Mouse (Mus musculus) right cerebral cortex, postnatal 25 days (tissue): ENCODE data around the gene Ccdc85b.

ENCODE experiments used
- DNase-seq: peaks from one replicate; pipeline ENCODE4 v3.0.0; 2022

Ccdc85b gene

DNA sequence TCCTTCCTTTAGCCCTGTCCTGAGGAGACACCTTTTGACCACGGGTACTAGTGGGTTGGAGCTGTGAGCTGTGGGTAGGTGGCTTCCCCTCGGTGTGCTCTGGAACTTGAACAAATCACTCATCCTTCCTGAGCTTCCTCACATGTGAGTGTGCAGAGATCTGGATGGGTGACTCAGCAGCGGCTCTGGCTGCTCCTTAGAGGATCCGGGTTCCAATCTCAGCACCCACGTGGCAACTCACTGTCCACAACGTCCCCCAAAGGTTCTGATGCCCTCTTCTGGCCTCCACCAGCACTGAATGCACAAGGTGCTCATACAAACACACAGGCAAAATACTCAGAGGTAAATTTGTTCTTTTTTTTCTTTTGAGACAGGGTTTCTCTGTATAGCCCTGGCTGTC, 5.9 kb downstream of the Ccdc85b start:
- DNase-seq: no peak

DNA sequence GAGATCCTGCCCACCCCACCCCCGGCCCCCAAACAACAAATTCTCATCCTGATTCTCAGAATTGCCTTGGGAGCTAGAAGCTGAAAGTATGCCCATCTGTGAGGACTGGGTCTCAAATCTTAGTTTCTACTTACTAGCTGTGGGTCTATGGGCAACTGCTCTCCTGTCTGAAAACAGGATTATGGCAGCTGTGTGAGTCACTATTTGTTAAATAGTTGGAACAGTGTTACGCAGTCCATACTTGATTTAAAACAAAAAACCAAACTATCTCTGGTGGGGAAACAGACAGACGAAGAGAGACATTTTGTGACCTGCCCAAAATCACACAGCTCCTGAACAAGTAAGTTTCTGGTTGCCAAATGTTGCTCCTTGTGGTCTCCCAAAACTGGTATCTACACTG, 8.0 kb downstream of the Ccdc85b start:
- no peak for DNase-seq

DNA sequence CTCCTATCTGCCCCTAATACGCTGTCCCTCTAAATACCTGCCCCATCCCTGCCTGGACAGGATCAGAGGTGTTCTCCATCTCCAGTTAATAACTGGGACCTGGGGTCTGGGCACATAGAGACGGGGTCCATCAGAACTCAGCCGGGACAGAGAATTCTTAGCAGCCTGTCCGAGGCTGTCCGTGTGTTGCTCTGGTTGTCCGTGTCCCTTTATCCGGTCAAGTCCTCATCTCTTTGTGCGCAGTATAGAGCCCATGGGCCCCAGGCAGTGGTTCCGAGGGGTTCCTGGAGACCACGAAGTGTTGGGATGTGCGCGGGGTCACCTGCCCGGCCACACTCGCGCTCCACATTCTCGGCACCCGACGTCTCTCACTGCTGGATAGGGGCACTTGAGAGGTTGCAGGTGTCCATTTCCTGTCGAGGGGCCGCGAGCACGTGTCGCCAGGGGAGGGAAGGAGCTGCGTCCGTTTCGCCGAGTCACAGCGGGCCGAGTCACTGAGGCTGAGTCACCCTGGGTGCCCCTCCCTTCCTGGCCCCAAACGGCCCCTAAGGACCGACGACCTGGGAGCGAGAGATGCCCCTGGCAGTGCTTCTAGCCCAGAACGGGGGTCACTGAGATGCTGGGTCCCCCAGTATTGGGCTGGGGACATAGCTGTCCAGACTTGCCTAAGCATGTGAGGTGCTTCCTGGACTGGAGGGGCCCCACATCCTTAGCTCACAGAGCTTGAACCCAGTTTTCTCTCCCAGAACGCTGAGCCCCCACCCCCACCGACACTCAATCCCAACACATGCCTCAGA, 9.1 kb downstream of the Ccdc85b start:
- no peak for DNase-seq

DNA sequence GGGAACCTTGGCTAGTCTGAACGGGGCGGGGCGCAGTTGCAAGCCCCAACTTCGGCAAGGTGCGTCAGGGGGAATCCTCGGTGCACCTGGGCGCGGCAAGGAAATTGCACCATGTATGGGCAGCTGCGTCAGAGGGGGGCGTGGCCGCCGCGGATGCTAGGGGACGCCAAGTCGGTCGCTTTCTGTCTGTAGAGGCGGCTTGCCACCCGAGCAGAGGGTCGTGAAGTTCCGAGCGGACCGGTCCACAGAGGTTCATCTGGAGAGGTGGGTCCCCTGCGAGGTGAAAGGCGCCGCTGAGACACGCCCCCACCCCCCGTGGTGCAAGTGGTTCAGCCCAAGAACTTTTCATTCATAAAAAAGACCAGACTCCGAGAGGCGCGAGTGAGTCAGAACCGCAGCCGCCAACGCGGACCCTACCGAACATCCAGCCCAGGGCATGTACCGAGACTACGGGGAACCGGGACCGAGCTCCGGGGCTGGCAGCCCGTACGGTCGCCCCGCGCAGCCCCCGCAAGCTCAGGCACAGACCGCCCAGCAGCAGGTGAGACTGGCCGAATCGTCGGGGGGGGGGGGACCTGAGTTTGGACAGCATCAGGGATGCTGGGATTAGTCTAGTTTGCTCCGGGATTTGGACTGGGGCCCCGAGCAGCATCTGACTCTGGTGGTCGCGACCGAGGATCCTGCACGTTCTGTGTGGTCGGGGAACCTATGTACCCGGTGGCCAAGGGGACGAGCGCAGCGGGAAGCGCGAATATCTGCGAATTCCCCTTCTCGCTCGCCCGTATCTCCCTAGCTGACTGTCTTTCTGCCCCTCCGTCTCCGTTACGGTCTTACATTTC, 10.0 kb downstream of the Ccdc85b start, which contains the start of gene Fosl1:
Fosl1 (plus strand) TSS at position 33 of the 839 bp plus-strand sequence.
- peak; percentile 74 for DNase-seq

DNA sequence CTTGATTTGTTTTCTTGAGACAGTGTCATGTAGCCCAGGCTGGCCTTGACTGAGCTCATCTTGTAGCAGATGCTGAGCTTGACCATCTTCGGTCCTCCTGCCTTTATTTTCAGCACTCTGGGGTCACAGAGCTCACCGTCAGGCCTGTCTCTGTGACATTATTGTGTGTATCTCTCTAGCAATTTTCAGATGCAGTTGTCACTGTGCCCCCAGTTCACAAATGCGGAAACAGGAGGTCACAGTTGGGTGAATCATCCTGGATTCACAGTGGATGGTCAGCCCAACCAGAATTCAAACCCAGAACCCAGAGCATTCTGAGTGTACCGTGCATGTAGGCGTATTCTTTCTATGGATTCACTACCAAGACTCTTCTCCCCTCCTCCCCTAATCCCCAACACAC, 11.9 kb downstream of the Ccdc85b start:
- DNase-seq: no peak

DNA sequence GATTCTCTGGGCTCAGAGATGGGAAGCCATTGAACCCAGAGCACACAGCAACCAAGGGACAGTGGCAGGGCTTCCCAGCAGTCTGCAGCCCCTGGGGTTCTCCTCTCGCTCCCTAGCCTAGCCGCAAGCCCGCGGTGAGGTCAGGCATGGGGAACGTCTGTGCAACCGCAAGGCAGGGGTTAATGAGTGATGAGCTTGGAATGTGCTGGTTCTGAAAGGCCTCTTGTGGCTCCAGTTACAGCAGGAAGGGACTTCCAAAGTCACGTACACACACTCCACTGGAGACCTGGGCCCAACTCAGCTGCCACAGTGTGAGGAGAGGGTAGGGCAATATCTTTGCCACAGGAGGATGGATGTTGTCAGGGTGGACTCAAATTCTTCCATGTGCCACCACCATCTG, 12.7 kb downstream of the Ccdc85b start:
- DNase-seq: no peak

DNA sequence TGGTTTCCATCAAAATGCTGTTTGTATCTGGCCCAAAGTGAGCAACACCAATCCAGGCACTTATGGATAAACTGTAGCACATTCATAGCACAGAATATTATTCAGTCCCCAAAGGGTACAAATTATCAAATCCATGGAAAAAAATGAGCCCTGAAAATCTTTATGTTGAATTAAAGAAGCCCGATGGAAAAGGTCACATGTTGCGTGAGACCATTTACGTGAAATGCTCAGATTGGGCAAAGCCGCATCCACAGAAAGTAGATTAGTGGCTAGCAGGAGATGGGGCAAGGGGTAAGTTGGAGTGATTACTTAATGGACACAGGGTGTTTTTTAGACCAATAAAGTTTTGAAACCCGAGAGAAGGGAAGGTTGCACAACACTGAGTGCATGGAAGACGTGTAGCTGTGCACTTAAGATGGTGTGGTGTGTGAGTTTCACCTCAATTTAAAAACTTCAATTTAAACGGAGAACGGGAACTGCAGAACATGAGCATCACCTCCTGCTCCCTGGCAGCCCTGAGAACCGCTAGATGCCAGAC, 13.3 kb downstream of the Ccdc85b start:
- no peak for DNase-seq

DNA sequence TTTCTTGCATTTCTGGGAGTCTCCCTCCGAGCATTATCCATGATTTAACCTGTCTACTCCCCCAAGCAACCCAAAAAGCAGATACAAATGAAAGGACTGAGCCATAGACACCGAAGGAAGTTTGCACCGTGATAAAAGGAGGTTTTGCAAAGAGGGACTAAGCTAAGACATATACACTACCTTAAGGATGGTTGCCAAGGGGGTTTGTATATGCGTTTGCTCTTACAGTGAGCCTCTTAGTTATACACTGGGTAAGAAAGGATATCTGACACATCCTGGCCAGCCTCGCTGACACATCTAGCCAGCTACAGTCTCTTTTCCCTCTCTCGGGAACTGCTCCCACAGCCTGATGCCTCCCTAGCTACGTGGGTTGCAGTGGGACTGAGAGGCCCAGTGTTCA, 23.7 kb downstream of the Ccdc85b start:
- no peak for DNase-seq

DNA sequence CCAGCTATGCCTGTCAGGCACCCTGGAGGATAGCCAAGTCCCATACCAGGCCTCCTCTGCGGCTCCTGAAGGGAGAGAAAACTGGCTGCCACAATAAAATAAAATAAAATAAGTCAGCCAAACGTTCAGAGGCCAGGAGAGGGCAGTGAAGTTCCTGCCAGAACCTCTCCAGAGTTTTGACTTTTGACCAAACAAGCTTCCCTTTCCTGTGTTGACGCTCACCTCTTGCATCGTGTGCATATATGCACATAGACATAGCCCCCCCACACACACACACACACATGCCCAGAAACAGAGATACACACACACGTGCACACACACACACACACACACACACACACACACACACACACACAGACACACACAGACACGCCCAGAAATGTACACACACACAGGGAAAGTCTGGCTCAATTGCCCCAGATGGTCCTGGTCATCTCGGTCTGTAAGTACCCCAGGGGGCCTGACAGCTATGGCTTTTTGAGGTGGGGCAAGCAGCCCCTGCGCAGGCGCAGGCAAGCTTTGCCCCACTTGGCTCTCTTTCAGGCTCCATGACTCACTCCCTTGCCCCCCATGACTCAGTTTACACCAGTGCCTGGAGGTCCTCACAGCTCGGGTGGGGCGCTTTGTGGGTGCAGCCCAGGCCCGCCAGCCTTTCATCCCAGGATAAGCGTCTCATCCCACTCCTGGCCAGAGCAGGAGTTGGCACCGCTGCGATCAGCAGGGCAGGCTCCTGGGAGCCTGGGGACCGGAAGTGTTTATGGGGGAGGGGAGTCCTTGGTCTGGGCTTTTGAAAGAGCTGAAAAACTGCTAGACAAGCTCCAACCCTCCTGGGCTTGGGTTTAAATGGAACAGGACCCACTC, 24.5 kb downstream of the Ccdc85b start:
- no peak for DNase-seq

DNA sequence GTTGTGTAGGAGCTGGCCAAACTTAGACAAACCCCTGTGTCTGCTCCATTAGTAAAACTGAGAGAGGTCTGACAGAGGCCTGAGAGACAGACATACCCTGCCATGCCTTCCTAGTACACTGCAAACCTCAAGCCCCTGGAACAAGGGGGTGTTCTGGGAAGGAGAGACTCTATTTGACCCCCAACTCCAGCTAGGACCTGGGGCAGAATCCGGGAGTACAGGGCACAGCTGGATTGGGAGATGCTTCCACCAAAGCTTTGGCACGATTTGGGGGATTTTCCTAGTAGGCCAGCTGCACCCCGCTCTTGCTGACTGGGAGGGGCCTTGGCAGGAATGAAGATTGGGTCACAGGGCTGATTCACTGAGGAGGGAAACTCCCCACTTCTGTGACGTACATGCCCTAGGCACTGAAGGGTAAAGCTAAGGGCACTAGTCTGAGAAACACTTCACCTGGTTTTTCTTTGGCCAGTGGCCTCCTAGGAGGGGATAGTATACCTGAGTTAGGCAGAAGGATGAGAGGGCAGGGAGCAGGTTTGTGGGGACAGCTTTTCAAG, 25.7 kb downstream of the Ccdc85b start:
- no peak for DNase-seq

DNA sequence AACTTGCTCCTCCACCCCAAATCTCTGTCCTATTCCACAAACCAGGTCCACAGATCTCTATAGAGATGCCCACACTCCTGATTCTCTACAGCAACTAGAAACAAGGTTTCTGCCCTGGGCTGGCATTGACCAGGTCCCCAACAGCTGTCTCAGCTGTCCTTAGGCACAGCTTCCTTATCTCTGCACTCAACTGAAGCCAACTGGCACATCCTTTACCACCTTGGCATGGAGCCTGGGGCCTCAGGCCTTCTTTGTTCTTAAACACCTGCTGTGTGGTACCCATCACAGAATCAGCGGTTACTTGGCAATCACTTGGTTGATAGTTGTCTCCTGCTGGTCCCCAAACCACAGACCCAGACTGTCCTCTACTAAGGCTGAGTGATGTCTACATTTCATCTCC, 27.3 kb downstream of the Ccdc85b start:
- no peak for DNase-seq

DNA sequence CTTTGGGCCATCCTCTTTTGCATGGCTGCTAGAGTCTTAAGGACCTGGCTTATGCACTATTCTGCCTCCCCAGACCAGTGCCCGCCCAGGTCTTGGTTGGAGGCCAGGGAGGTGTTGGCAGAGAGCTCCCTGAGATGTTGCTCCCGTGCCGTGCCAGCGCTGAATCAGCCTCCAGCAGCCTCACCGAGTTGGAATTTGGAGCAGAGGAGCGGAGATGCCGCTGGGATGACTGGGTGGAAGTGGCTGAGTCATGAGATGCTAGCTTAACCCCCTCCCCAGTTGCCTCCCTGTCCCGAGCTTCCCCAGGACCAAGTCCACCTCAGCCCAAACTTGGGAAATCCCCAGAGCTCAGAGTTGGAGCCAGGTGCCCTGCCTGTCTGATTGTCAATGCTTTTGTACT, 27.9 kb downstream of the Ccdc85b start:
- DNase-seq: peak; percentile 19

DNA sequence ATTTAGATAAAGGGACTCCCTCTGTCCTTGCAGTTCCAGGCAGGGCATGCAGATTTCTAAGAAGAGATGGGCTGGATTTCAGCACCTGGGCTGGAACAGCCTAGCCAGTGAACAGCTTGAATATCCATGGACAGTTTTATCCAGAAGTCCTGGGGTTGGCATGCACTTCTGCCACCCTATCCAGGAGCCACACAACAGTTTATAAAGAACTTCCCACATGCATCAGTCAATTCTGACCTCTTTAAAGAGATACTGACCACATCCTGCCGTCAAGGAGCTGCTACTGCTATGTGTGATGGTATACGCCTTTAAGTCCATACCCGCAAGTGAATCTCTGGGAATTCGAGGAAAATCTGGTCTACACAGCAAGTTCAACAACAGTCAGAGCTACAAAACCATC, 28.5 kb downstream of the Ccdc85b start:
- no peak for DNase-seq

DNA sequence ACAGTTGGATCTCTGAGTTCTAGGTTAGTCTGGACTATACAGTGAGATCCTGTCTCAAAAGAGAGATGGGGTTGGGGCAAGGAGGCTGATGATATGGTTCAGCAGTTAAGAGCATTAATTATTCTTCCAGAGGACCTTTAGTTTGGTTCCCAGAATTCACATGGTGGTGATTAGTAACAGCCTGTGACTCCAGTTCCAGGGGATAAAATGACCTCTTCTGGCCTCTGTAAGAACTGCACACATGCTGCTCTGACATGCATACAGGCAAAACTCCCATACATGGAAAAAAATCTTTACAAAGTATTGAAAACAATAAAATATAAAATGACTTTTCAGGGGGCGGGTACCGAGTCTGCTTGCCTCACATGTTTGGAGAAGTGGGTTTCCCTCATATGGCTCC, 29.6 kb downstream of the Ccdc85b start:
- DNase-seq: no peak

DNA sequence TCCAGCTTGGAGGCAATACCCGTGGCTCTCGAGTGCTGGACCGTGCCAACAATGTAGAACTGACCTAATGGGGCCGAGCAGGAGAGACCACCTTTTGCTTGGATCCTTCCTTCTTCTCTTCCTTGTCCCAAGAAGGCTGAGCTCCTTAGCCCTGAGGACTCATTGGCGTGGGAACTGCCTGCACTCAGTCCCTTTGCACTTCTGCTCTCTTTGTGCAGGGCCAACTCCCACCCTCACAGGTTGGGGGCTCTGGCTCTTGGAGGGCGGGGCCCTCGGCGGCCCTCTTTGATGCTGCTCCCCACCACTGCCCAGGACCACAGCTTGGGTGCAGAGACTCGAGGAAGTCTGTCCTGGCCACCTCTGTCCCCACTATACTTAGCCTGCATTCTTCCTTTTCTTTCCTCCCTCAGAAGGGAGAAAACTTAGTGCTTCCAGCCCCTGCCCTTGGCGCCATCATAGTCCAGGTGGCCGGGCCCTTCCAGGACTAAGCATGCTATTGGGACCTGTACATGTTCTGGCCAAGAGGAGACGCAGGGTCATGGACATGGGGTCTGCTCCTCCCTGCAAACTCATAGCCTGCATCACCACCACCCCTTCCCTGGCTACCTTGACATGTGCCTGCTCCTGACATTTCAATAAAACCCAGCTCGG, 30.9 kb downstream of the Ccdc85b start:
- DNase-seq: no peak

DNA sequence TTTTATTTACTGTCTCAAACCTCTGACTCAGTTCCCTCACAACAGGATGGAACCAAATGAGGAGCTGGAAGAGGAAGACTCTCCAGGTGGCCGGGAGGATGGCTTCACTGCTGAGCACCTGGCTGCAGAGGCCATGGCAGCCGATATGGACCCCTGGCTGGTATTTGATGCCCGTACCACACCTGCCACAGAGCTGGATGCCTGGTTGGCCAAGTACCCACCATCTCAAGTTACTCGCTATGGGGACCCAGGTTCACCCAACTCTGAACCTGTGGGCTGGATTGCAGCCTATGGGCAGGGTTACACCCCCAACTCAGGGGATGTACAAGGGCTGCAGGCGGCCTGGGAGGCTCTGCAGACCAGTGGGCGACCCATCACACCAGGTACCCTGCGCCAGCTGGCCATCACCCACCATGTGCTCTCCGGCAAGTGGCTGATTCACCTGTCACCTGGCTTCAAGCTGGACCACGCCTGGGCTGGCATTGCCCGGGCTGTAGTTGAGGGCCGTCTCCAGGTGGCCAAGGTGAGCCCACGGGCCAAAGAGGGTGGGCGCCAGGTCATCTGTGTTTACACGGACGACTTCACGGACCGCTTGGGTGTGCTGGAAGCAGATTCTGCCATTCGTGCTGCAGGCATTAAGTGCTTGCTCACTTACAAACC, 31.7 kb downstream of the Ccdc85b start:
- DNase-seq: no peak

DNA sequence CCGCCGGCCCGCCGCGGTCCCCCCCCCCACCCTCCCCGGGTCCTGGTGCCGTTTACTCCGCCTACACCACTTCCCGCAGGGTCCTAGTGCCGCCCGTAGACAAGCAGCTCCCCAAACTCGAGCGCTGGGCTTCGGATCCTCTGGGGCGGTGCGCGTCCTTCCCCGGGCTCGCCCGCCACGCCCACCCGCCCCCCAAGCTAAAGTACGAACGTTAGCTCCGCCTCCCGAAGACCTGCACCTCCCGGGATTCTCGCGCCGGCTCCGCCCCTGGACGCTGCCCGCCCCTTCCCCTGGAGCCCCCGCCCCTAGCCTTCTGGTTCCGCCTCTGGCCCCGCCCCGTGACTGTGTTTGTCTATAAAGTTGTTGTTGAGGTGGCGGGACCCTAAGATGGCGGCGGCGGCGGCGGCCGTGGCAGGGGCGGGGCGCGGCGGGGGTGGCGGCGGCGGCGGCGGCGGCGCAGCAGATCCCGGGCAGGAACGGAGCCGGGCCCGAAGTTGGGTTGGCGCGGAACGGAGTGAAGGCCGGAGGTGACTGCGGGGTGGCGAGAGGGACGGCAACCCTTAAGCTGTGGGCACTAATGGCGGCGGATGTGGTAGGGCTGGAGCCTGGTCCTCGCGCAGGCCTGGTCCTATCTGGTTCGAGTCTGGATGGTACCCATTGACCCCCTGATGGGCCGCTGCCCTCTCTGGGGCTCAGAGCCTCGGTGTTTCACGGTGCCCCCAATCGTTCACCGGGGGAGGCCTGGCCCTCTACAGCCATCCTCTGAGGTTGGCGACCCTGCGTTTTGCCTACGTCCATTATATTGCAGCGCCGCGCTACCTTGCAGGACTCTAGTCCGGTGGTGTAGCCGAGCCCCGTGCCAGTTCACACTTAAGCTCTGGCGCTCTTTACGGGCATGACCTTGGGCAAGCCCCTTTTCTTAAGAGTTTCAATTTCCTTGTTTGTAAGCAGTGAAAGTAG, 32.6 kb downstream of the Ccdc85b start, which contains the start of the genes Drap1 and AI837181:
Drap1 (minus strand) TSS at position 198 of the 960 bp plus-strand sequence.
AI837181 (plus strand) TSS at position 363 of the 960 bp plus-strand sequence.
- DNase-seq: peak; percentile 91

DNA sequence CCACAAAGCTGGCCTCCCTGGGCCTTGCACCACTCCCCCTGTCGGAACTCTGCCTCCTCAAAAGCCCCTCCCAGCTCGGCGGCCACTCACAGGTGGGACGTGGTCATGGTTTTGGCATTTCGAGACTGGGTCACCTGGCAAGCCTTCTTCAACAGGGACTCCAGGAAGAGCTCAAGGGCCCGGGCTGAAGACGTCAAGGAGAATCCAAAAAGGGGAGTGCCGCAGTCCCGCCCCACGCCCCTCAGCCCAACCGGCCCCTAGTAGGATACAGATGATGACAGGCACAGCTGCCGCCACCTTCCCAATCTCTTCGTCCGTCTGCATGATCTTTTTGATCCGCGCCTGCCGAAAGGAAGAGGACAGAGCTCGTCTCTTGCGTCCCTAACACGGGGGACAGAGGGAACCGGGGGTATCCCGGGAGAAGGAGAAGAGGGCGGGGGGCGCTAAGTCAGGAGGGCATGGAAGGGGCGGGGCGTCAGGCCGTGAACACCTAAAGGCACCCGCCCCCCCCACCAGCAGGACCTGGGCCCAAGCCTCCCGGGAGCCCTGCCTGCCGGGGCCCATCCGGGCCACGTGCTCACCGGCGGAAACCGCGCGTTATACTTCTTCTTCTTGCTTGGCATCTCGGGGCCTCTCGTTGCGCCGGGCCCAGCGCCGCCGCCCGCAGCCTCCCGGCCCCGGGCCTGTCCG, 33.5 kb downstream of the Ccdc85b start:
- DNase-seq: peak; percentile 71

DNA sequence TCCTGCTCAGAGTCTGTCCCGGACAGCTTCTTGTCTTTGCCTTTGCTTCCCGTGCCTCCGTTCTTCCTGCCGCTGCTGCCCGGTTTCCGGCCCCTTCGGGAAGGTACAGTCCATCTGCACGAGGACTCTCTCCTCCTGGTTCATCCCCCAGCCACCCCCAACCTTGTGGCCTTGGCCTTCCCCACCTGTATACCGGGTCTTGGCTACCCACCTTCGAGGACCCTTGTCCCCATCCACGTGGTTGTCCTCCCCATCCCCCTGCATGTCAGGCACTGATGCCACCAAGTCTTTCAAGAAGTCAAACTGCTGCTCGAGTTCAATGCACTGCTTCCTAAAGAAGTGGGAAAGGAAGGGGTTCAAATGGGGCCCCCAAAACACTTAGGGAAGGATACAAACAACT, 34.1 kb downstream of the Ccdc85b start:
- DNase-seq: no peak
